Mouse (Mus musculus) C2C12 (cell line): ENCODE data around the gene Tbc1d16. TPM values are rescaled to one million over a fixed set of nuclear protein-coding genes. Genes with fewer than 3 reads are reported as not detected.

ENCODE experiments used
- H3K27me3 ChIP-seq: one replicate; pipeline ENCODE4 v1.6.1; 2011; ENCODE audit not compliant: control insufficient read depth, insufficient read depth, insufficient read length
- H3K36me3 ChIP-seq: one replicate; pipeline ENCODE4 v1.6.1; 2011; ENCODE audit not compliant: control insufficient read depth, insufficient read depth
- H3K4me3 ChIP-seq: one replicate; pipeline ENCODE4 v1.5.1; 2011; ENCODE audit warnings: mild to moderate bottlenecking, control low read depth; ENCODE audit not compliant: poor library complexity, insufficient read depth, severe bottlenecking
- H3K79me2 ChIP-seq: one replicate; pipeline ENCODE4 v1.6.1; 2011; ENCODE audit not compliant: control insufficient read depth, insufficient read depth
- H3K79me3 ChIP-seq: one replicate; pipeline ENCODE4 v1.6.1; 2011; ENCODE audit warnings: low read depth, control low read depth
- H3ac ChIP-seq: one replicate; pipeline ENCODE3; 2011; ENCODE audit warnings: low read depth; ENCODE audit not compliant: control insufficient read depth, insufficient read length
- CEBPB ChIP-seq: IDR thresholded peaks from one replicate; pipeline ENCODE4 v1.6.1; 2011; ENCODE audit warnings: low read depth, mild to moderate bottlenecking, control low read depth, moderate library complexity
- CTCF ChIP-seq: IDR thresholded peaks from one replicate; pipeline ENCODE4 v1.5.1; 2011; ENCODE audit not compliant: control insufficient read depth, insufficient read depth, insufficient read length
- FOSL1 ChIP-seq: IDR thresholded peaks from one replicate; pipeline ENCODE4 v1.8.0; 2011; ENCODE audit warnings: mild to moderate bottlenecking, low read length; ENCODE audit not compliant: poor library complexity, insufficient read depth, severe bottlenecking
- MAX ChIP-seq: IDR thresholded peaks from one replicate; pipeline ENCODE4 v1.6.1; 2011; ENCODE audit warnings: mild to moderate bottlenecking, control low read depth
- MYOD1 ChIP-seq: IDR thresholded peaks from one replicate; pipeline ENCODE4 v1.6.1; 2011; ENCODE audit warnings: low read depth; ENCODE audit not compliant: control insufficient read depth, insufficient read length
- MYOG ChIP-seq: IDR thresholded peaks from one replicate; pipeline ENCODE4 v1.6.1; 2011; ENCODE audit not compliant: control insufficient read depth, insufficient read length; ENCODE audit errors: extremely low read depth
- USF1 ChIP-seq: IDR thresholded peaks from one replicate; pipeline ENCODE4 v1.6.1; 2011; ENCODE audit warnings: low read depth, mild to moderate bottlenecking, control low read depth, moderate library complexity
- polyA plus RNA-seq: library from polyadenylated mRNA; unstranded; fragments of >200 nt; fragmentation: generic; extraction: Trizol; gene quantifications from one replicate; pipeline ENCODE4 v1.2.1, GENCODE M21; 2012; ENCODE audit warnings: missing spikeins

The Tbc1d16 gene
- polyA plus RNA-seq, 1 experiment: 4.9 TPM

GRCm38 (mm10) chr11:119164375-119164774, 63.9 kb downstream of the Tbc1d16 start:
- Histone ChIP-seq H3K27me3 (no peaks in the 10 kb centered on the region), H3K79me2 (no peaks in the 10 kb centered on the region), H3ac (no peak overlapping the region), H3K4me3 (no peak overlapping the region), H3K36me3 (no peaks in the 10 kb centered on the region), H3K79me3 (no peaks in the 10 kb centered on the region)
- TF ChIP-seq FOSL1 (no peak), MYOD1 (no peak), USF1 (no peak), CTCF (no peak), CEBPB (no peak), MYOG (no peak), MAX (no peak)

GRCm38 (mm10) chr11:119163734-119163992, 64.6 kb downstream of the Tbc1d16 start:
- no peaks in the 10 kb centered on the region for H3K79me2 ChIP-seq
- no peak overlapping the region for H3K4me3 ChIP-seq
- TF ChIP-seq FOSL1: no peak
- TF ChIP-seq USF1: no peak
- no peak for TF ChIP-seq CEBPB
- TF ChIP-seq MAX: no peak
- TF ChIP-seq MYOG: no peak
- TF ChIP-seq MYOD1: no peak
- no peak for TF ChIP-seq CTCF
- no peaks in the 10 kb centered on the region for H3K36me3 ChIP-seq
- no peaks in the 10 kb centered on the region for H3K79me3 ChIP-seq
- H3K27me3 ChIP-seq: no peaks in the 10 kb centered on the region
- no peak overlapping the region for H3ac ChIP-seq

- H3ac ChIP-seq: no peak overlapping the region
- no peak for TF ChIP-seq USF1
- TF ChIP-seq MYOG: no peak
- TF ChIP-seq MYOD1: no peak
- no peak for TF ChIP-seq CEBPB
- TF ChIP-seq MAX: no peak
- no peak for TF ChIP-seq CTCF
- TF ChIP-seq FOSL1: no peak
- H3K36me3 ChIP-seq: no peaks in the 10 kb centered on the region
These were observed 65.2 kb downstream of the Tbc1d16 start for GRCm38 (mm10) chr11:119162959-119163733.

GRCm38 (mm10) chr11:119161665-119162064, 66.6 kb downstream of the Tbc1d16 start:
- TF ChIP-seq USF1 (no peak), FOSL1 (no peak), MAX (no peak), CTCF (no peak), MYOD1 (no peak), MYOG (no peak), CEBPB (no peak)
- Histone ChIP-seq H3K4me3 (no peak overlapping the region), H3K27me3 (no peaks in the 10 kb centered on the region), H3ac (no peak overlapping the region), H3K36me3 (no peaks in the 10 kb centered on the region), H3K79me2 (no peaks in the 10 kb centered on the region), H3K79me3 (no peaks in the 10 kb centered on the region)

More at GRCm38 (mm10) chr11:119162959-119163733, 65.2 kb downstream of the Tbc1d16 start:
- Histone ChIP-seq H3K27me3 (no peaks in the 10 kb centered on the region), H3K79me3 (no peaks in the 10 kb centered on the region), H3K4me3 (no peak overlapping the region), H3K79me2 (no peaks in the 10 kb centered on the region)

- H3K4me3 ChIP-seq: no peak overlapping the region
- H3K27me3 ChIP-seq: no peaks in the 10 kb centered on the region
- TF ChIP-seq CEBPB: no peak
- TF ChIP-seq CTCF: no peak
- TF ChIP-seq MYOG: no peak
- TF ChIP-seq MYOD1: no peak
- no peak for TF ChIP-seq USF1
- no peak for TF ChIP-seq FOSL1
- no peak for TF ChIP-seq MAX
- no peaks in the 10 kb centered on the region for H3K79me3 ChIP-seq
- H3K36me3 ChIP-seq: no peaks in the 10 kb centered on the region
- H3ac ChIP-seq: no peak overlapping the region
- no peaks in the 10 kb centered on the region for H3K79me2 ChIP-seq
These were observed 68.2 kb downstream of the Tbc1d16 start for GRCm38 (mm10) chr11:119160050-119160449.

- H3K79me3 ChIP-seq: no peaks in the 10 kb centered on the region
- H3K27me3 ChIP-seq: no peaks in the 10 kb centered on the region
- H3K79me2 ChIP-seq: no peaks in the 10 kb centered on the region
- no peak overlapping the region for H3K4me3 ChIP-seq
- no peaks in the 10 kb centered on the region for H3K36me3 ChIP-seq
- H3ac ChIP-seq: no peak overlapping the region
- TF ChIP-seq CEBPB: no peak
- TF ChIP-seq FOSL1: no peak
- no peak for TF ChIP-seq MAX
- TF ChIP-seq MYOD1: no peak
- no peak for TF ChIP-seq CTCF
- no peak for TF ChIP-seq MYOG
- TF ChIP-seq USF1: no peak
These were observed 68.8 kb downstream of the Tbc1d16 start for GRCm38 (mm10) chr11:119159496-119159895.
